15 mouse cellular contexts compared by ENCODE assay signal in the genomic region with DNA sequence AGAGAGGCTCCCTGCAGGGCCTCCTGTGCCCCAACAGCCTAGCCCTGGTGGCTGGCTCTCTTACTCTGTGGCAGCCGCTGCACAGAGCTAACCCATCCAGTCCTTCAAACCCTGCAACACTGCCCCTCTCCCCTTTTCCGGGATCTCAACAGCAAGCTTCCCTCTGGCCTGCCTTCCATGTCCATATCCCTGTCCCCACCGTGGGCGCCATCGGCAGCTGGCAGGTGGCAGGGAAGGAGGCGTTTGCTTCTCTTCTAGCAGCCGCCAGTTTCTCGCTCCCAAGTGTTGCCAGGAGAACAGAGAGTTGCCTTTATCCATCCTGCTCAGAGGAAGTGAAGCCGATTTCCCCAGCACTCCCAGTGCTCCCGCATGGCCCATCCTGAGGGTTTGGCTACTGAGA.
A peak's percentile ranks its signal among the peaks of the same experiment; 100 is the strongest.
DNase-seq lines count a peak whose midpoint lies in the region; TF ChIP-seq lines count a peak whose summit lies in the region.
"Had no signal": no experiment of that assay in that cellular context is flagged by ENCODE, and none has a peak within 500 bp of the region (broad histone marks: within the 10 kb centered on the region; RNA-seq: fewer than 3 reads in every experiment).

No protein-coding gene starts in this region.

- peaks cover 40% of the 10 kb centered on the region for H3K4me1 ChIP-seq in cortical plate, adult 2 months (ENCODE audit: control insufficient read depth, insufficient read depth, low read length)
- H3K4me1 ChIP-seq: embryonic facial prominence, embryonic 13.5 days; forebrain, embryonic 10.5 days; lung, embryonic 15.5 days; megakaryocyte, embryonic 14.5 days; neural tube, embryonic 15.5 days had no signal

- TF ChIP-seq CTCF in cortical plate, adult 2 months (IDR thresholded peaks at IDR 0.05; ENCODE audit: extremely low read depth, insufficient read depth, low read length), result no peak

- peak; percentile 34; the same call in 1 of the 2 replicates for TF ChIP-seq POLR2A in cortical plate, adult 2 months (IDR thresholded peaks at IDR 0.05; ENCODE audit: extremely low read depth, insufficient read depth, low read length)

- DNase-seq in frontal cortex, postnatal 14 days (ENCODE audit: low spot score in 2 of 2), result peak; percentile 45 to 68
- peak; percentile 40 for DNase-seq in left cerebral cortex, adult 11 months (ENCODE audit: low spot score)
- peak; percentile 77 to 79 for DNase-seq in right cerebral cortex, adult 2 months (ENCODE audit: low spot score in 2 of 2)
- DNase-seq in heart, adult 11 months, result no peak
- no peak for DNase-seq in urinary bladder, postnatal 4 days (ENCODE audit: low spot score in 2 of 2)
- DNase-seq in gastrocnemius, postnatal 14 days, result no peak
- DNase-seq: cerebellum, adult 9-10 months; kidney, adult 2 months had no signal

- H3K27ac ChIP-seq in cortical plate, adult 2 months (ENCODE audit: insufficient read depth, low read length), result peak overlapping the region; percentile 66
- H3K27ac ChIP-seq: embryonic facial prominence, embryonic 13.5 days; forebrain, embryonic 10.5 days; hindbrain, postnatal 0 days; lung, embryonic 15.5 days; neural tube, embryonic 15.5 days had no signal

- intact Hi-C loops in gastrocnemius, postnatal 14 days (cut with DNase I; ENCODE audit: low total_unique reads), result no loop called here

- no peak overlapping the region for H3K4me3 ChIP-seq in cortical plate, adult 2 months (ENCODE audit: insufficient read depth, low read length)
- H3K4me3 ChIP-seq: embryonic facial prominence, embryonic 13.5 days; forebrain, embryonic 10.5 days; lung, embryonic 15.5 days; megakaryocyte, embryonic 14.5 days; neural tube, embryonic 15.5 days had no signal

Comparison
In these comparisons a context has a peak if more than half of its experiments do, and no peak if none do; other contexts are left out.
1. DNase-seq: peak in frontal cortex, postnatal 14 days (2 of 2), left cerebral cortex, adult 11 months (single experiment) and right cerebral cortex, adult 2 months (2 of 2); none in heart, adult 11 months (single experiment), urinary bladder, postnatal 4 days (0 of 2) and gastrocnemius, postnatal 14 days (single experiment).